Mouse (Mus musculus): Measurements from ENCODE around the gene Helz.
A peak's percentile ranks its signal among the peaks of the same experiment; 100 is the strongest.
"Not testable (repeated sequence)": the region's sequence is repeated elsewhere in the genome, so short reads cannot be mapped to it uniquely, and the experiment has no call there.

Gene Helz

DNA sequence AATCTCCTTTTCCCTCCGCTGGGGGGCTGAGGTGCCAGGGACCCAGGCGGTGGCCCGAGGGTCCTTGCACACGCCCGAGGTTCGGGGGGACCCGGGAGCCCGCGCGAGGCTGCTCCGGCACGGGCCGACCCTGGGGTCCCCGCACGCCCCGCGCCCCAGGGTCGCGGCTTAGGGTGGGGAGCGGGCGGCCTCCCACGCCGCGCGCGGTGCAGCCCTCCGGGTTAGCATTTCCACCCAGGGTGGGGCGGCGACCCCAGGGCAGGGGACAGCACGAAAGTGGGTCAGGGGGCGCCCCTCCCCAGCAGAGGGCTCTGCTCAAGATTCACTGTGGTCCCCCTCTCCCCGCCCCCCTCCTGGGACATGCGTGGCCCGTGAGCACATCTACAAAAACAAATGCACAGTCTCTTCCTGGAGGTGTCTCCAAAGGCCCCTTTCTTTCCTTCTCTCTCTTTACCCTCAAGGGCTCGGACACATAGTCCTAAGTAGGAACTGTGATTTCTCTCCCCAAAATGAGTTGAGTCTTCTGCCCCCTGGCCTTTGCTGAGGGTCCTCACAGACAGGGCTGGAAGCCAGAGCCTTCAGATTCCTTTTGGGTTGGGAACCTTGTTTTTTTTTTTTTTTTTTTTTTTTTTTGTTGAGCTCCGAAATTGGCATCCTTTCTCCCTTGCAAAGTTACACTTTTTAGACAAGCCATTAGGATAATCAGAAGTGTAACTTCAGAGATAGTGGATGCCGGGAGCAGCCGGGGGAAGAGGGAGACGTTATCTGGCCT lies 660 bp downstream of the Helz start:
- no peak for ATAC-seq (ENCODE audit: low TSS enrichment)

DNA sequence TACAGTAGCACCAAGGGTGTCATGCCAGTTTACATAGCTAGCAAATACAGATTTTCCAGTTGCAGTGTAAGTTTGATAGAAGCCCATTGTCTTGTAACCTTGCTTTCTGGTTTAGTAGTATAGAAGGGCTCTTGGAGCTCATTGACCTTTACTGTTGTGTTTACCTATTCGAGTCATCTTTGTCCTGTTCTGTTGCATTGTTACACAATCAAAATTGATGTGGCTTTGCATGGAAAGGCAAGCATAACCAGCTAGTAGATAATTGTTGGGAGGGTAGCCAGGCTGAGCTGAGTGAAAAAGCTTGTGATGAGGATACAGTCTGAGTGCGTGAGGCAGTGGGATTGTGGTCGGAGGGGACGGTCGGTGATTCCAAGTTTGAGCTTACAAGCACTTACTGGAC lies 12.1 kb downstream of the Helz start:
- ATAC-seq (ENCODE audit: low TSS enrichment), result no peak

DNA sequence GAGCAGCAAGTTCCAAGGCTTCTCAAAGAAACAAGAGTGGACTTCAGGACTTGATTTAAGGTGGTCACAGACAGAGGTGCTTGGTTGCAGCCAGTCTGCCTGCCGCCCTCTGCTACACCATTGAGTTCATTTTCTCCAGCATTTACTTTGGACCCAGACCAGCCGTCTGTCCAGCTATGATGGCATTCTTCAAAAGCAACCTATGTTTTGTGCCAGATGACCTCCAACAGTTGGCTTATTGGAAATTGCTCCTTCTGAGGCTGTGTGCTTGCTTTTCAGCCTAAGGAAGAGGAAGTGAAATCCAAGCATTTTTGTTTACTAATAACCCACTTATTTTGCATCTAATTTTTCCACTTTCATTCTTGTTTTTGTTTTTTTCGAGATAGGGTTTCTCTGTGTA lies 19.7 kb downstream of the Helz start:
- no peak for ATAC-seq (ENCODE audit: low TSS enrichment)

- no peak for ATAC-seq (ENCODE audit: low TSS enrichment)
Measured at GRCm38 (mm10) chr11:107568466-107568995, 20.8 kb downstream of the Helz start.

DNA sequence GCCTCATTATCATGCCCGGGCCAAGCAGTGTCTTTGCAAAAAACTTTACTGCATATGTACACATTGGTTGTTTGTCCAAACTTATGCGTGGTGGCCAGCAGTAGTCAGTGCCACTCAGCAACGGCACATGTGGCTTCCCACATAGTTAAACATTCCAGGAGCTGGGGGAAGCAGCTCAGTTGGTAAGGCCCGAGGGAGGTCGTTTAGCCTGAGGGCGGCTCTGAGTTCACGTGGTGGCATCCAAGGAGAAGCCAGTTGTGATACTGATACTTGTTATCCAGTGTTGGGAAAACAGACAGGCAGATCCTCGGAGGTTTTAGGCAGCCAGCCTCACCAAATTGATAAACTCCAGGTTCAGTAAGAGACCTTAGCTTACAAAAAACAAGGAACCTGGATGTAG lies 23.2 kb downstream of the Helz start:
- ATAC-seq (ENCODE audit: low TSS enrichment), result not testable (repeated sequence)

- no peak for ATAC-seq (ENCODE audit: low TSS enrichment)
Measured at GRCm38 (mm10) chr11:107571318-107571717, 23.6 kb downstream of the Helz start.

GRCm38 (mm10) chr11:107572551-107572950 lies 24.8 kb downstream of the Helz start:
- no peak for ATAC-seq (ENCODE audit: low TSS enrichment)

GRCm38 (mm10) chr11:107573061-107573692 lies 25.4 kb downstream of the Helz start:
- ATAC-seq (ENCODE audit: low TSS enrichment), result no peak

DNA sequence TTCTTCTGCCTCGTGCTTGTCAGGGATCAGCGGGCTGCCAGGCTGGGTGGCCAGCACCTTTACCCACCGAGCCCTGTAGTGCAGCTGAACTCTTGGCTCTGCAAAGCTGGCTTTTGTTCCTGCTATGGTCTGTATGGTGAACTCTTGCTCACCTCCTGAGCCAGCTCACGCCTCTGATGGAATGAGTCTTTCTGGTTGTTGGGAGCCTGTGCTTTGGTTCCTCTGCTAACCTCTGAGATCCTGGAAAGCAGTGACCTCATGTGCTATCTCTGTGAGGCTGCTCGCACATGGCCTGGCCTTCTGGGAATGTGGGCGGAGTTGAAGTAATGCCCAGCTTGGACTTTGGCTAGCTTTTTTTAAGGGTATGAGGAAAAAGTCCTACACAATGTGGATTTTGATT lies 26.1 kb downstream of the Helz start:
- ATAC-seq (ENCODE audit: low TSS enrichment), result no peak

- no peak for ATAC-seq (ENCODE audit: low TSS enrichment)
Measured at GRCm38 (mm10) chr11:107574811-107575705, 27.3 kb downstream of the Helz start.

GRCm38 (mm10) chr11:107576186-107576585 lies 28.5 kb downstream of the Helz start:
- no peak for ATAC-seq (ENCODE audit: low TSS enrichment)

GRCm38 (mm10) chr11:107577400-107577799 lies 29.7 kb downstream of the Helz start:
- ATAC-seq (ENCODE audit: low TSS enrichment), result peak; percentile 84

- no peak for ATAC-seq (ENCODE audit: low TSS enrichment)
Measured at GRCm38 (mm10) chr11:107578226-107578625, 30.5 kb downstream of the Helz start.

- no peak for ATAC-seq (ENCODE audit: low TSS enrichment)
Measured at GRCm38 (mm10) chr11:107580786-107581185, 33.1 kb downstream of the Helz start.

DNA sequence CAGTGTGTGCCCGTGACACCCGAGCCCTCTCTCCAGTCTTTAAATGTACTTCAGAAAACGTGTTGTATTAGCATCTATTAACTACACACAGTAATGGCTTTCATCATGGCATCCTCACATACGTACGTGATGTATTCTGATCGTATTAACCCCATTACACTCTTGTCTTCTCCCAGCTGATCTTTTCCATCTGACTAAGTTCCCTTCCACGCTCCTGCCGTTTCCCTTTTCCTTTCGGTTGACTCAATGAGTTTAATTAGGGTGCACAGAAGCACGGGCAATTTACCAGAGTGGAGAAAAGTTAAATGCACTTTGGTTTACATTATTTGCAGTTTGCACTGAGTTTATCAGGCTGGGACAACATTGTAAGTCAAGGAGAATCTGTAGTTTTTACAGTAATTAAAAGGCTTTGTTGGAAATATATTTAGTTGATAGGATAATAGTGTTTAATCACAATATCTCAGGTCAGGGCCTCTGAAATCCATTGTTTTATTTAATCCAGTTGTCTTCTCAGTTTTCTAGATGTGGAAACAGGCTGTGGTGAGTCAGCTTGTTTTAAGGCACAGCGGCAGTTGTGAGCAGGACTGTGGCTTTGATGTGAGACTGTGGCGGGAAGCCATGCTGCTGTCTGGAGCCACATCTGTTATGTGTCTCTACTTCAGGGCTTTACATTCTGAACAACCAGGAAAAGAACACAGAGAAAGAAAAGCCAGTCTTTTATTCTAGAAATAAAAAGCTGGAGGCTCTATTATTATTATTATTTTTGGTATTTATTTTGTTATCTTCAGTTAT lies 37.1 kb downstream of the Helz start:
- ATAC-seq (ENCODE audit: low TSS enrichment), result no peak

DNA sequence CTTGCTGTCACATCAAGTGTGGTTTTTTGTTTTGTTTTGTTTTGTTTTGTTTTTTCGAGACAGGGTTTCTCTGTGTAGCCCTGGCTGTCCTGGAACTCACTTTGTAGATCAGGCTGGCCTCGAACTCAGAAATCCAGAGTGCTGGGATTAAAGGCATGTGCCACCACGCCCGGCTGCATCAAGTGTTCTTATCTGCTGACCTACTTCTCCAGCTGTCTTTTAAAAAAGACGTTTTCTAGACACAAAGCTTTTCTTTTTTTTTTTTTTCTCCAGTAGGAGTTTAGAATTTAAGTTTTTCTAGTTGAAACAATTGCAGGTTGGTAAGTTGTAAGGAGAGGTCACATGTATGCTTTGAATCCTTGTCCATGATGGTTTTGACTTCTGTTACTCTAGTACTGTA lies 38.4 kb downstream of the Helz start:
- ATAC-seq (ENCODE audit: low TSS enrichment), result not testable (repeated sequence)

GRCm38 (mm10) chr11:107587141-107587540 lies 39.4 kb downstream of the Helz start:
- no peak for ATAC-seq (ENCODE audit: low TSS enrichment)

GRCm38 (mm10) chr11:107592575-107592974 lies 44.8 kb downstream of the Helz start:
- ATAC-seq (ENCODE audit: low TSS enrichment), result 0 out of 2 replicates have a peak, but pooled peaks have one; percentile 31

- ATAC-seq (ENCODE audit: low TSS enrichment), result no peak
Measured at GRCm38 (mm10) chr11:107597381-107597780, 49.7 kb downstream of the Helz start.

DNA sequence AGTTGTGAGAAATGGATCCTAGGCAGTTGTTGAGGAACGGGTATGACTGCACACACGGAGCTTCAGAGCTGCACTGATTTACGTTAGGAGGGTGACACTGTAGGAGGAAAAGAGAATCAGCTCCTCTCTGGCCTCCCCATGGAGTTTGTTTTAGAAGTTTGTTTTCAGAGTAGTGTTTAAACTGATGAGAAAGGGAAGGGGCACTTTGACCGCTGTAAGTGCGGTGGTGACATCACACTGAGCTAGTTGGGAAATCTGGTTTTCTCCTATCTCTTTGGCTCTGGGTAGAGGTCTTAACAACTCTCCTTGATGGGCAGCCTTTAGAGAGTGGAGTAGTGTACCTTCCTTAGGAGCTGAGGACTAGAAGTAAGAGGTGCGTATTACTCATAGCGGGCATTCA lies 58.0 kb downstream of the Helz start:
- no peak for ATAC-seq (ENCODE audit: low TSS enrichment)

GRCm38 (mm10) chr11:107613906-107614305 lies 66.2 kb downstream of the Helz start:
- ATAC-seq (ENCODE audit: low TSS enrichment), result no peak

Measured in frontal cortex, adult (tissue).